Mouse (Mus musculus) embryo, embryonic 9.5 days (tissue): ENCODE measurements around the gene Slx1b.
"Not testable (repeated sequence)": the region's sequence is repeated elsewhere in the genome, so short reads cannot be mapped to it uniquely, and the experiment has no call there.

Source experiments
- DNase-seq: peaks from one replicate; pipeline ENCODE4 v3.0.0-alpha.2; 2017; ENCODE audit errors: extremely low spot score

The Slx1b gene

GRCm38 (mm10) chr7:126695631-126696207 is at the start of gene Slx1b:
TSS of gene Slx1b (minus strand) at chr7:126695784.
- DNase-seq, result peak; percentile 95

GRCm38 (mm10) chr7:126741964-126742482 is 46.4 kb upstream of the Slx1b start:
- no peak for DNase-seq

- no peak for DNase-seq
Observed at GRCm38 (mm10) chr7:126741452-126741851, 45.9 kb upstream of the Slx1b start.

- no peak for DNase-seq
Observed at GRCm38 (mm10) chr7:126740977-126741376, 45.4 kb upstream of the Slx1b start.

GRCm38 (mm10) chr7:126740132-126740735 is 44.6 kb upstream of the Slx1b start:
- no peak for DNase-seq

GRCm38 (mm10) chr7:126739551-126739950 is 44.0 kb upstream of the Slx1b start:
- no peak for DNase-seq

GRCm38 (mm10) chr7:126736122-126736521 is 40.5 kb upstream of the Slx1b start:
- no peak for DNase-seq

GRCm38 (mm10) chr7:126730256-126730789 is 34.7 kb upstream of the Slx1b start:
- DNase-seq, result not testable (repeated sequence)

GRCm38 (mm10) chr7:126725667-126726066 is 30.1 kb upstream of the Slx1b start:
- no peak for DNase-seq

- DNase-seq, result no peak
Observed at GRCm38 (mm10) chr7:126725077-126725476, 29.5 kb upstream of the Slx1b start.

- DNase-seq, result no peak
Observed at GRCm38 (mm10) chr7:126721635-126722034, 26.1 kb upstream of the Slx1b start.

- no peak for DNase-seq
Observed at GRCm38 (mm10) chr7:126718787-126719337, 23.3 kb upstream of the Slx1b start.

- no peak for DNase-seq
Observed at GRCm38 (mm10) chr7:126717566-126717965, 22.0 kb upstream of the Slx1b start.

- DNase-seq, result no peak
Observed at GRCm38 (mm10) chr7:126715679-126716078, 20.1 kb upstream of the Slx1b start.

GRCm38 (mm10) chr7:126711910-126712309 is 16.3 kb upstream of the Slx1b start:
- DNase-seq, result no peak

GRCm38 (mm10) chr7:126710266-126710665 is 14.7 kb upstream of the Slx1b start:
- no peak for DNase-seq

GRCm38 (mm10) chr7:126708175-126708952 is 12.8 kb upstream of the Slx1b start:
- DNase-seq, result no peak

- no peak for DNase-seq
Observed at GRCm38 (mm10) chr7:126707442-126708174, 12.0 kb upstream of the Slx1b start, which contains the start of gene Coro1a. TSS of gene Coro1a (minus strand) at chr7:126707787.

- DNase-seq, result peak; percentile 73
Observed at GRCm38 (mm10) chr7:126704121-126704980, 8.8 kb upstream of the Slx1b start.

GRCm38 (mm10) chr7:126703757-126704077 is 8.1 kb upstream of the Slx1b start:
- DNase-seq, result no peak
